Mouse (Mus musculus) cerebellum, postnatal 25 days (tissue): Measurements from ENCODE around the gene Gpc3.

Experiments used
- DNase-seq, 2 experiments: peaks; one replicate each; pipeline ENCODE4 v3.0.0; 2021; ENCODE audit warnings: mixed read lengths in 2 of 2

Gene Gpc3

DNA sequence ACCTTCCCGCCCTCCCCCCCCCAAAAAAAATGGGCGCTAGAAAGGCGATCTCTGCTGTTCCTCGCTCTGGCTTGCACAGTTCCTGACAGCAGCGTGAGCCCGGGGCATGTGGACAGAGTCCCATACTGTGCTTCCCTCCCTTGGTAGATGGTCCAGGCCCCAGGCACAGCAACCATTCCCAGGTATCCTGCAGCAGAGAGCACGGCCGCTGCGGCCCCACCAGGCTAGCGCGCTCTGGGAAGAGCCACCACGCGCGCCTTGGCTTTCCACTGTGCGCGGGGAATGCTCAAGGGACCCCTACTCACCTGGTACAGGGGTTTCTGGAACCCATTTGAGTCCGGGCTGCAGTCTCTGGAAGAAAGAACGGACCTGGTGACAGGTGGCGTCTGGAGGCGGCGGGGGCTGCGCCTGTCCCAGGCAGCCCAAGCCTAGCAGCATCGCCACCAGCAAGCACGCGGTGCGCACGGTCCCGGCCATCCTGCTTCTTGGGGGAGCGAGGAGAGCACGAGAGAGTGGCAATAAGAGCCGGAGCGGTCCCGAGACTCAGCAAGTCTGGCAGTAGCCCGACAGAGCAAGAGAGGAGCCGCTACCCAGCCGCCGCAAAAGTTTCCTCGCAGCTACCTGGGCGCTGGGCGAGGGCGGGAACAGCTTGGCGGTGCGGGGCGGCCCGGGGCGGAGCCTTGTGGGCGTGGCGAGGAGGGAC is at the start of gene Gpc3:
TSS of gene Gpc3 (minus strand) at position 623 of the 703 bp plus-strand sequence.
- DNase-seq, result peak; percentile 1 to 30

DNA sequence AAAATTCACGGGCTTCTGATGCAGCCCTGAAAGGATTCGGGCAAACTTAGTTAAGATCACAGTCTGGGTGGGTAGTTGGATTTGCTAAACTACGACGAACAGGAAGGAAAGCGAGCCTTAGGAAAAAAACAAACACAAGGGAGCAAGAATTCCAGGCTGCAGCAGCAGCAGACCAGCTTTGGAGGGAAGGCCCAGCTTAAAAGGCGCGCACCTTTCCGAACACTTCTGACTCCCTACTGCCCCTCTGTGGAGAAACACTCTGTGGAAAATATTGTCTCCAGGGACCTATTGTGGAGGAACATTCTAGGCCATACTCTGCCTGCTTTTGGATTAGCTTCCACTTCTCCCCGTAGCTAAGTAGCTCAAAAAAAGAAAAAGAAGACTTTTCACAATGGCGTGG is 38.2 kb upstream of the Gpc3 start:
- DNase-seq, result peak in 1 of 2 experiments; percentile 25

GRCm38 (mm10) chrX:52651472-52651948 is 37.8 kb upstream of the Gpc3 start:
- DNase-seq, result peak in 1 of 2 experiments; percentile 1

DNA sequence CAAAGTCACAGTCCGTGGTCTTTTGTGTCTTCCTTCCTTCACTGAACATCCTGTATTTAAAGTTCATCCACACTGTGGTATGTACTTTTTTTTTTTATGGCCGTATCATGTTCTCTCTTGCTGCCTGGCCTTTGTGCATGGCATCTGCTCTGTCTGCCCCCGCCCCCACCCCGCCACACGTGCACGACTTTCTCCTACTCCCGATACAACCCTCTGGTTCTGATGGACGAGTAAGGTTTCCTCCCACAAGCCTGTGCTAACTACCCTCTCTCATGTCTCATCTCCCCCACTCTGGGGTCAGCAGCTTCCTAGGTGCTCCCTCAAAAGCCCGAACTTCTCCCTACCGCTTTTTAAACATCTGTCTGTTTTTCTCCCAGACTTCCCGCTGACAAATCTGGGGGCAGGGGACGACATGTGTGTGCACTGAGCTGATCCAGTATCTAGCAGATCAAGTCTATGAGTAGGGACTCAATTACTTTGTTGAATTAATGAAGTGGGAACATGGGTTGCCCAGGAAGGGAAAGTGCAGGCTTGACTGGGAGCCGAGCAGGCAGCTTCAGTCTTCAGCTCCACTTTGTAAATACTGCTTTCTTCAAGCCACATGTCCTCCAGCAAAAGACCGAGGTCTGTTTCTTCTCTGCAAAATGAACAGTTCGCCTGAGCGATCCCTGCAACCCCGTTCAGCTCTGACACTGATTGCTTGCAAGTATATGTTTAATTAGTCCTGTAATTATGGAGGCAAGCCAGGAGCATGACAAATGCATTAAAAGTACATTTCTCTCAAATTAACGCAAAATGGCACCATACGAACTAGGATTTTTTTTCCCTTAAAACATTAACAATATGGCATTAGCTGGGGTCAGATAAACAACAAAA is 35.4 kb upstream of the Gpc3 start:
- DNase-seq, result no peak

GRCm38 (mm10) chrX:52644393-52644792 is 30.6 kb upstream of the Gpc3 start:
- DNase-seq, result no peak

GRCm38 (mm10) chrX:52643350-52643749 is 29.6 kb upstream of the Gpc3 start:
- DNase-seq, result no peak

DNA sequence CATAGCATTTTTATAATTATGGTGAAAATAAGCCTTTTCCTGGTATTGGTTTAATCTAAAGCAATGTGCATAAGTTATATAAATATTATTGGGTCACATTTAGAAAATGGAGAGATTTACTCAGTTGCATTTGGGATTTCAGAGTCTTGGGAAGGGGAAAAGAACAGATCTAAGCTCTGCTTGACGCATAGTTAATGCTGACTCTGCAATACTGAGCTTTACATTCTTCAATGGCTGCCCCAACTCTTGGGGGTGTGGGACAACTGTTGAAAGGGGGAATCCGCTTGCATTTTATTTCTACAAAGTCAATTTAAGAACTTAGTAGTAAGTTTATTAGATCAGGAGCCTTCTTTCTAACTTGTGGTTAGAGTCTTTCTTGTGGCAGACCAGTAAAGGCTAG is 28.4 kb upstream of the Gpc3 start:
- no peak for DNase-seq

- DNase-seq, result no peak
These were observed 23.7 kb upstream of the Gpc3 start for GRCm38 (mm10) chrX:52637419-52637818.

- no peak for DNase-seq
These were observed 20.2 kb upstream of the Gpc3 start for GRCm38 (mm10) chrX:52633976-52634375.

- no peak for DNase-seq
These were observed 19.1 kb upstream of the Gpc3 start for GRCm38 (mm10) chrX:52632688-52633324.

GRCm38 (mm10) chrX:52626963-52627716 is 13.4 kb upstream of the Gpc3 start:
- DNase-seq, result no peak

DNA sequence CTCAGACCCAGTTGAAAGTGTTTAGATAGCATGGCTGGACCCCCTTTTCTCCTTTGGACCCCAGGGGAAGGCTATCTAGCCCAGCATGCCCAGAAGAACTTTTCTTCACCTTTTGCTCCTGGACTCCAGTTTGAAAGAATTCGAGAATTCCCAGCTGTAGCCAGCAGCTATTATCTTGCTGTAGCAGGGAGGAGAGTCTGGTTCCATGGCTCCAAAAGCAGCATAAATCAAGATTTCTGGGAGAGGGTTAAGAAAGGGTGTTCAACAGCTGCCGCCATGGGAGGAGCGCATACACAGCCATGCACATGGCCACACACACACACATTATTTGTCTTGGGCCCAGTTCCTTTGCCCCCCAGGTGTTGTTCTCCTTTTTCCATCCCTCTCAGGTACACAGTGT is 4.1 kb upstream of the Gpc3 start:
- no peak for DNase-seq

- no peak for DNase-seq
These were observed 2.4 kb upstream of the Gpc3 start for GRCm38 (mm10) chrX:52616152-52616551.

GRCm38 (mm10) chrX:52614031-52614381 is 256 bp upstream of the Gpc3 start:
- peak in 1 of 2 experiments; percentile 61 for DNase-seq

- no peak for DNase-seq
These were observed 944 bp downstream of the Gpc3 start for GRCm38 (mm10) chrX:52612806-52613205.

DNA sequence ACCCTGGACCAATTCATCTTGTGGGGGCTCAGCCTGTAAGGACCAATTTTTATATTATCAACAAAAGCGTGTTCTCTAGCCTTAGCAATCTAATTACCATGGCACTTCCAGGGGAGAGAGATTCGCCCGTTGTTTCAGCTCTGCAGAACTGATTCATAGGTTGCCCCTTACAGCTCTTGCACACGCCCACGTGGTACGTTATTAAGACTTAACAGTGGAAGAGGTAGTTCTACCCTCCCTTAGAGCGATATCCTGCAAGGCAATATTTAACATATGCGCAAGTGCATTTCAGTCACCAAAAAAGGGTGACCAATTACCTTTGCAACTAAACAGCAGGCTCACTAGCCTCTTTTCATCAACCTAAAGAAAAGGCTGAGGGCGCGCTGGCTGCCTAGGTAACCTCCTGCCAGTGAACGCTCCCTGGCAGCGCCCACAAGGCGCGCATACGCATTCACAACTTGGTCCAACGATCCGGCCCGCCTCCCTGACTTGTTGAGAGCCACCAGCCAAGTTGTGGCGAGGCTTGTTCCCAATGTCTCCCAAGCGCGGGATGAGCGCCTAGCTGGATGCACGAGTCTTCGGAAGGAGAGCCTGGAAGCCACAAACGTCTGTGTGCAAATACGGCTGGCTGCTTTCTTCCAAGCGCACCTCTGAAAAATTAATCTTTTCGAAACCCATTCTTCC is 1.6 kb downstream of the Gpc3 start:
- DNase-seq, result peak; percentile 3 to 4

- no peak for DNase-seq
These were observed 2.2 kb downstream of the Gpc3 start for GRCm38 (mm10) chrX:52611541-52611940.

DNA sequence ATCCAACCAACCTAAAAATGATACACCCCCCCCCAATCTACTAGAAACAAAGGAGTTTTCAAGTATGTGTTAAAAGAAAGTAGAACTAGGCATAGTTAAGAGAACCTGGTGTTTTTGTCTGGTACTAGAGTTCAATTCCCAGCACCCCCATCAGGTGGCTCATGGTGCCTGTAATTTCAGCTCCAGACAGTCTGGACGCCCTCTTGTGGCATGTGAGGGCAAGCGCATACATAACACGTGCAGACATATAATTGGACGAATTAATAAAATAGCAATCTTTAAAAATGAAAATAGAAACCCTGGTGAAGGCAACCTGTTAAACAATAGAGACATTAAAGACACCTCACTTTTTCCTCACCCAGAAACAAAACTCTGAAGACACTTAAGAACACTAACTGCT is 10.6 kb downstream of the Gpc3 start:
- DNase-seq, result no peak

GRCm38 (mm10) chrX:52599246-52599645 is 14.5 kb downstream of the Gpc3 start:
- DNase-seq, result no peak

GRCm38 (mm10) chrX:52587671-52588070 is 26.1 kb downstream of the Gpc3 start:
- no peak for DNase-seq

GRCm38 (mm10) chrX:52559995-52560394 is 53.8 kb downstream of the Gpc3 start:
- no peak for DNase-seq

DNA sequence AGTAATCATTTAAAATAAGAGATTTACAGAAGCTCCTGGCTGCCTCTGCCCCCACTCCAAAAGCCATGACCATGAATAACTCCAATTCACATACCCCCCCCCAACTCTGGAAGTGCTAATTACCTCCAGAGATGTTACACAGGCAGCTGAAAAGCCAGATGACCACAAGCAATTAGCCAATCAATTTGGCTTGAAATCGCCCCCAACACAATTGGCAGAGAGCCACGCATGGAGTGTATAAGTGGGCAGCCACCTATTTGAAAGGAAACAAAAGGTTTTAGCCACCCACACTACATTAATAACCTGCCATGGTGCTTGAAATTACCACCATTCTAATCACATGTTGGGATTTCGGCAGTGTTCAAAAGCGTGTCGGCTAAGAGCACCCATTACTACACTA is 55.2 kb downstream of the Gpc3 start:
- DNase-seq, result no peak
